Mouse (Mus musculus): ENCODE results near the gene Zfr. TPM values are rescaled to one million over a fixed set of nuclear protein-coding genes. Genes with fewer than 3 reads are reported as not detected.
A peak's percentile ranks its signal among the peaks of the same experiment; 100 is the strongest.
"Not testable (repeated sequence)": the region's sequence is repeated elsewhere in the genome, so short reads cannot be mapped to it uniquely, and the experiment has no call there.

The Zfr gene
- polyA plus RNA-seq, 1 experiment from 2014 or later = 87.7 TPM

GRCm38 (mm10) chr15:12206646-12207222, 89.1 kb downstream of the Zfr start:
- WGBS = 73% methylated on average over 7 of the region's 7 CpGs
- Histone ChIP-seq H3K36me3 (0 out of 2 replicates have a peak, but pooled peaks cover 3% of the 10 kb centered on the region), H3K9ac (peak overlapping the region; percentile 99), H3K27me3 (replicated peaks) (no peaks in the 10 kb centered on the region), H3K4me1 (peaks cover 51% of the 10 kb centered on the region), H3K4me3 (peak overlapping the region; percentile 98; the same call in 1 of the 2 replicates), H3K9me3 (no peaks in the 10 kb centered on the region), H3K4me2 (peak overlapping the region; percentile 89), H3K27ac (replicated peaks) (no peak overlapping the region)
- no peak for ATAC-seq (ENCODE audit: extremely low read depth, insufficient number of reproducible peaks, low FRiP score, low TSS enrichment)

- H3K4me1 ChIP-seq = peaks cover 55% of the 10 kb centered on the region
- ATAC-seq (ENCODE audit: extremely low read depth, insufficient number of reproducible peaks, low FRiP score, low TSS enrichment) = no peak
- no peak overlapping the region for H3K4me3 ChIP-seq
- H3K9me3 ChIP-seq = no peaks in the 10 kb centered on the region
- 0 out of 2 replicates have a peak, but pooled peaks cover 3% of the 10 kb centered on the region for H3K36me3 ChIP-seq
- H3K9ac ChIP-seq = peak overlapping the region; percentile 42
- H3K27ac ChIP-seq (replicated peaks) = no peak overlapping the region
- no peaks in the 10 kb centered on the region for H3K27me3 ChIP-seq (replicated peaks)
- H3K4me2 ChIP-seq = 0 out of 2 replicates have a peak overlapping the region, but pooled peaks have one; percentile 89
- 53% methylated on average over 6 of the region's 6 CpGs for WGBS
Observed at GRCm38 (mm10) chr15:12207556-12208090, 90.0 kb downstream of the Zfr start.

GRCm38 (mm10) chr15:12211577-12211976, 93.9 kb downstream of the Zfr start:
- ATAC-seq (ENCODE audit: extremely low read depth, insufficient number of reproducible peaks, low FRiP score, low TSS enrichment) = no peak

DNA sequence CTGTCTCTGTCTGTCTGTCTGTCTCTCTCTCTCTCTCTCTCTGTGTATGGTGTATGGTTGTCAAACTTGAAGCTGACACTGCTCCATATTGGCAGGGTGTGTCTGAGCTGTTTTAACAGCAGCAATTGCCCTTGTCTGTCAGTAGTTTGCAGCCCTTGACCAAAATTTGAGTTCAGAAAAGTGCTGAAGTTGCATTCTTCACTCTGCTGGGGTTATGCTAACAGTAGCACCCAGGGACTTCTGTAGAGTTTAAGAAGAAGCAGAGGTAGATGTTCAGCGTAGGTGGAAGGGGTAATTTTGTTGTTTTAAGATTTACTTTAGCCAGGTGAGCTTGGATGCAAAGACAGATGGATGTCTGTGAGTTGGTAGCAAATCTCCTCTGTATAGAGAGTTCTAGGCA, 94.6 kb downstream of the Zfr start:
- no peak overlapping the region for H3K4me3 ChIP-seq
- H3K9me3 ChIP-seq = no peaks in the 10 kb centered on the region
- peaks cover 64% of the 10 kb centered on the region for H3K4me1 ChIP-seq
- no peak overlapping the region for H3K27ac ChIP-seq (replicated peaks)
- H3K36me3 ChIP-seq = 0 out of 2 replicates have a peak, but pooled peaks cover 3% of the 10 kb centered on the region
- H3K27me3 ChIP-seq (replicated peaks) = no peaks in the 10 kb centered on the region
- no peak for ATAC-seq (ENCODE audit: extremely low read depth, insufficient number of reproducible peaks, low FRiP score, low TSS enrichment)
- no peak overlapping the region for H3K4me2 ChIP-seq
- WGBS = 77% methylated on average over 1 of the region's 1 CpGs
- no peak overlapping the region for H3K9ac ChIP-seq

More at GRCm38 (mm10) chr15:12211577-12211976, 93.9 kb downstream of the Zfr start:
- Histone ChIP-seq H3K4me1 (peaks cover 67% of the 10 kb centered on the region), H3K36me3 (0 out of 2 replicates have a peak, but pooled peaks cover 3% of the 10 kb centered on the region), H3K4me3 (no peak overlapping the region), H3K9me3 (no peaks in the 10 kb centered on the region), H3K9ac (no peak overlapping the region), H3K27me3 (replicated peaks) (no peaks in the 10 kb centered on the region), H3K27ac (replicated peaks) (no peak overlapping the region), H3K4me2 (no peak overlapping the region)
- WGBS = 76% methylated on average over 8 of the region's 8 CpGs

- Histone ChIP-seq H3K9ac (peak overlapping the region; percentile 24; the same call in 1 of the 2 replicates), H3K9me3 (no peaks in the 10 kb centered on the region), H3K27ac (replicated peaks) (peak overlapping the region; percentile 20; the same call in 1 of the 2 replicates), H3K4me3 (no peak overlapping the region), H3K4me2 (no peak overlapping the region), H3K36me3 (0 out of 2 replicates have a peak, but pooled peaks cover 3% of the 10 kb centered on the region), H3K27me3 (replicated peaks) (no peaks in the 10 kb centered on the region), H3K4me1 (peaks cover 70% of the 10 kb centered on the region)
- ATAC-seq (ENCODE audit: extremely low read depth, insufficient number of reproducible peaks, low FRiP score, low TSS enrichment) = no peak
- 68% methylated on average over 14 of the region's 14 CpGs for WGBS
Observed at GRCm38 (mm10) chr15:12214531-12215414, 97.1 kb downstream of the Zfr start.

GRCm38 (mm10) chr15:12215415-12215718, 97.7 kb downstream of the Zfr start:
- Histone ChIP-seq H3K4me3 (no peak overlapping the region), H3K9ac (0 out of 2 replicates have a peak overlapping the region, but pooled peaks have one; percentile 24), H3K9me3 (no peaks in the 10 kb centered on the region), H3K36me3 (0 out of 2 replicates have a peak, but pooled peaks cover 3% of the 10 kb centered on the region), H3K27ac (replicated peaks) (peak overlapping the region; percentile 20; the same call in 1 of the 2 replicates), H3K4me2 (no peak overlapping the region), H3K27me3 (replicated peaks) (no peaks in the 10 kb centered on the region), H3K4me1 (peaks cover 76% of the 10 kb centered on the region)
- WGBS = 85% methylated on average over 5 of the region's 5 CpGs
- no peak for ATAC-seq (ENCODE audit: extremely low read depth, insufficient number of reproducible peaks, low FRiP score, low TSS enrichment)

DNA sequence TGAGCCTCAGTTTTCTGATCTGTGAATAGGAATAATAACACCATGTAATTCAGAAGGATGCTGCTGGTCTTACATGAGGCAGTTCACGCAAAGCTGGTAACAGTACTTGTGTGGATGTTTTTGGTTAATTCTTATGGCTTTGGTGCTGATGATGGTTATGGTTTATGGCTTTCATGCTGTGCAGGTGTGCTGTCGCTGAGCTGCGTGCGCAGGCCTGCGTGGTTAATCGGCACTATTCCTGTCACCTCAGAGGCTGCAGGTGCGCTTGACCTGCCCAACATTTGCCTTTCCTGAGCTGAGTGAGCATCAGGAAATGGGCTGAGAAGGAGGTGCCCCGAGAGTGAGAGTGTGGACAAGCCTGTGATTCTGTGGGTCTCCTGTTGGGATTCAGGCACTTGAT, 98.5 kb downstream of the Zfr start:
- H3K27ac ChIP-seq (replicated peaks) = no peak overlapping the region
- H3K36me3 ChIP-seq = 0 out of 2 replicates have a peak, but pooled peaks cover 3% of the 10 kb centered on the region
- no peaks in the 10 kb centered on the region for H3K27me3 ChIP-seq (replicated peaks)
- no peak for ATAC-seq (ENCODE audit: extremely low read depth, insufficient number of reproducible peaks, low FRiP score, low TSS enrichment)
- peaks cover 82% of the 10 kb centered on the region for H3K4me1 ChIP-seq
- H3K9ac ChIP-seq = no peak overlapping the region
- no peak overlapping the region for H3K4me2 ChIP-seq
- no peaks in the 10 kb centered on the region for H3K9me3 ChIP-seq
- H3K4me3 ChIP-seq = no peak overlapping the region
- WGBS = 93% methylated on average over 8 of the region's 8 CpGs

GRCm38 (mm10) chr15:12216798-12217197, 99.2 kb downstream of the Zfr start:
- Histone ChIP-seq H3K9ac (no peak overlapping the region), H3K9me3 (no peaks in the 10 kb centered on the region), H3K4me2 (no peak overlapping the region), H3K27me3 (replicated peaks) (no peaks in the 10 kb centered on the region), H3K4me1 (peaks cover 81% of the 10 kb centered on the region), H3K36me3 (no peaks in the 10 kb centered on the region), H3K4me3 (no peak overlapping the region), H3K27ac (replicated peaks) (no peak overlapping the region)
- ATAC-seq (ENCODE audit: extremely low read depth, insufficient number of reproducible peaks, low FRiP score, low TSS enrichment) = no peak
- 66% methylated on average over 13 of the region's 13 CpGs for WGBS

- not testable (repeated sequence) for H3K27ac ChIP-seq (replicated peaks); ATAC-seq (ENCODE audit: extremely low read depth, insufficient number of reproducible peaks, low FRiP score, low TSS enrichment); H3K36me3 ChIP-seq; H3K27me3 ChIP-seq (replicated peaks); H3K9ac ChIP-seq; H3K4me3 ChIP-seq; H3K9me3 ChIP-seq; H3K4me2 ChIP-seq
- H3K4me1 ChIP-seq = peaks cover 83% of the 10 kb centered on the region
- 90% methylated on average over 3 of the region's 3 CpGs for whole genome bisulfite sequencing
Observed at GRCm38 (mm10) chr15:12217332-12217731, 99.7 kb downstream of the Zfr start.

- ATAC-seq (ENCODE audit: extremely low read depth, insufficient number of reproducible peaks, low FRiP score, low TSS enrichment) = no peak
- Histone ChIP-seq H3K4me3 (no peak overlapping the region), H3K27ac (replicated peaks) (0 out of 2 replicates have a peak overlapping the region, but pooled peaks have one; percentile 25), H3K9ac (no peak overlapping the region), H3K27me3 (replicated peaks) (no peaks in the 10 kb centered on the region), H3K9me3 (no peaks in the 10 kb centered on the region), H3K4me1 (peaks cover 88% of the 10 kb centered on the region), H3K36me3 (no peaks in the 10 kb centered on the region), H3K4me2 (no peak overlapping the region)
- WGBS = 51% methylated on average over 5 of the region's 5 CpGs
Observed at GRCm38 (mm10) chr15:12217849-12218248, 100.2 kb downstream of the Zfr start.

DNA sequence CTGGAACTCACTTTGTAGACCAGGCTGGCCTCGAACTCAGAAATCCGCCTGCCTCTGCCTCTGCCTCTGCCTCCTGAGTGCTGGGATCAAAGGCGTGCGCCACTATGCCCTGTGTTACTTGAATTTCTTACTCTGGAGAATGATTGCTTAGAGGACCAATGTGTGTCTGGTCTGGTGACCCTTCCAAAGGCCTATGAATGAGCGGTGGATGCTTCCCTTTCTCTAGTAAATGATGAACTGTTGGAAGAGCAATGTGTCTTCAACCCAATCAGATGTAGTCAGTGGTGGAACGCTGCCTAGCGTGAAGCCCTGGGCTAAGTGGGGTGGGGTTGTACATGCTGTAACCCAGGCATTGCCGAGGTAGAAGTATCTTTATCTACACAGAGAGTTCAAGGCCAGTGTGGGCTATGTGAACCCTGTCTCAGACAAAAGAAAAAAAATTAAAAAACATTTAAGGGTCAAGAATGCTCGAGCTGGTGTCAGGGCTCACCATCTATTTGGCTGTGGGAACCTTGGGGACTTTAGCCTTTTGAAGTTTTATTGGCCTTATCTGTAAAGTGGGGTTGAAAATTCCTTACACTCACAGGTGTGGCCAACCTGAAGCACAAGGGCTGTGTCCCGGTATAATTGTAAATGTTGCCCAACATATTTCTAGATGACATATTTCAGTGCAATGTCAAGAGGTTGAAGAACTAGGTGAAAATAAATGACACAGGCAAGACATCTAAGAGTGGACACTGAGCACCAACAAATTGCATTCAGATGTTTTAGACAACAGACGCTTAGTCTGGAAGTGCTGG, 101.2 kb downstream of the Zfr start:
- H3K36me3 ChIP-seq = no peaks in the 10 kb centered on the region
- no peak overlapping the region for H3K4me2 ChIP-seq
- H3K9me3 ChIP-seq = no peaks in the 10 kb centered on the region
- H3K9ac ChIP-seq = no peak overlapping the region
- H3K27ac ChIP-seq (replicated peaks) = no peak overlapping the region
- H3K27me3 ChIP-seq (replicated peaks) = no peaks in the 10 kb centered on the region
- WGBS = 85% methylated on average over 11 of the region's 11 CpGs
- no peak overlapping the region for H3K4me3 ChIP-seq
- H3K4me1 ChIP-seq = peaks cover 91% of the 10 kb centered on the region
- no peak for ATAC-seq (ENCODE audit: extremely low read depth, insufficient number of reproducible peaks, low FRiP score, low TSS enrichment)

Measured in heart, embryonic 13.5 days (tissue).